Mouse (Mus musculus) heart, adult 2 months (tissue): ENCODE measurements around the gene Man1c1. TPM values are rescaled to one million over a fixed set of nuclear protein-coding genes. Genes with fewer than 3 reads are reported as not detected.

Experiments used
- DNase-seq, 2 experiments: peaks; one replicate each; pipeline ENCODE4 v3.0.0; 2021
- H3K27ac ChIP-seq: fragments of 200-600 bp; 2 replicates; pipeline ENCODE4 v1.8.1; 2022
- H3K27me3 ChIP-seq: fragments of 200-500 bp; 2 replicates; pipeline ENCODE4 v1.6.1; 2012; ENCODE audit warnings: mild to moderate bottlenecking, low read length, inconsistent platforms, mixed read lengths; ENCODE audit not compliant: control insufficient read depth, insufficient read depth
- H3K36me3 ChIP-seq: fragments of 200-500 bp; 2 replicates; pipeline ENCODE4 v1.6.1; 2012; ENCODE audit warnings: low read length, inconsistent platforms; ENCODE audit not compliant: control insufficient read depth, insufficient read depth
- H3K4me1 ChIP-seq: fragments of 200-500 bp; 2 replicates; pipeline ENCODE4 v1.6.1; 2011; ENCODE audit warnings: low read length; ENCODE audit not compliant: control insufficient read depth, insufficient read depth
- H3K4me3 ChIP-seq: fragments of 200-600 bp; 2 replicates; pipeline ENCODE4 v1.8.1; 2022
- H3K79me2 ChIP-seq: fragments of 200-500 bp; replicated peaks from 2 replicates; pipeline ENCODE4 v1.6.1; 2012; ENCODE audit warnings: mild to moderate bottlenecking, inconsistent platforms, low read length, moderate library complexity, mixed read lengths; ENCODE audit not compliant: control insufficient read depth, insufficient read depth
- H3K9ac ChIP-seq: fragments of 200-500 bp; 2 replicates; pipeline ENCODE4 v1.6.1; 2012; ENCODE audit warnings: low read depth, mild to moderate bottlenecking, control low read depth, inconsistent platforms, low read length, mixed read lengths
- CTCF ChIP-seq: fragments of 200-600 bp; IDR thresholded peaks from 2 replicates; pipeline ENCODE4 v1.8.1; 2022; ENCODE audit warnings: antibody characterized with exemption, mild to moderate bottlenecking, moderate library complexity
- EP300 ChIP-seq: fragments of 200-500 bp; IDR thresholded peaks from 2 replicates; pipeline ENCODE4 v1.6.1; 2011; ENCODE audit warnings: low read depth, low read length, control low read depth; ENCODE audit not compliant: insufficient read depth
- POLR2A ChIP-seq: fragments of 200-500 bp; IDR thresholded peaks from 2 replicates; pipeline ENCODE4 v1.6.1; 2011; ENCODE audit warnings: mild to moderate bottlenecking, low read depth, low read length, control low read depth; ENCODE audit not compliant: insufficient read depth
- WGBS: fragments of 180-500 bp; shearing (Covaris S2); methylation state at CpG from one replicate; pipeline ENCODE4 v1.1.7; 2018; 5-methylcytosine and 5-hydroxymethylcytosine counted together
- intact Hi-C: fragments of 180-260 bp; cut with DNase I; formaldehyde crosslinking; loops from one replicate; pipeline ENCODE4 v1.15.1; 2025
- polyA plus RNA-seq: library from polyadenylated mRNA; depleted of rRNA; stranded (reverse); fragments of >200 nt; gene quantifications from 2 replicates; pipeline ENCODE4 v1.2.3, GENCODE M21; 2012
- total RNA-seq, 2 experiments: library from RNA; stranded (reverse); gene quantifications; 2 replicates each; pipeline ENCODE4 v1.2.3; 2021

Gene Man1c1
- total and polyA plus RNA-seq, 3 experiments: 14.1 to 28.4 (median 24.8) TPM

GRCm38 (mm10) chr4:134600060-134600459 is 104.0 kb downstream of the Man1c1 start:
- intact Hi-C loops: no loop called here
- Histone ChIP-seq H3K9ac (no peak overlapping the region), H3K4me1 (peaks cover 26% of the 10 kb centered on the region), H3K27me3 (no peaks in the 10 kb centered on the region), H3K27ac (no peak overlapping the region), H3K36me3 (no peaks in the 10 kb centered on the region), H3K4me3 (no peak overlapping the region), H3K79me2 (0 out of 2 replicates have a peak, but pooled peaks cover 2% of the 10 kb centered on the region)
- TF ChIP-seq CTCF: no peak
- no peak for TF ChIP-seq POLR2A
- no peak for TF ChIP-seq EP300
- DNase-seq: no peak
- WGBS: 91% methylated on average over 9 of the region's 9 CpGs

GRCm38 (mm10) chr4:134596816-134597692 is 107.0 kb downstream of the Man1c1 start:
- intact Hi-C loops: no loop called here
- no peak for DNase-seq

GRCm38 (mm10) chr4:134594731-134595439 is 109.2 kb downstream of the Man1c1 start:
- H3K79me2 ChIP-seq: 0 out of 2 replicates have a peak, but pooled peaks cover 2% of the 10 kb centered on the region
- 75% methylated on average over 10 of the region's 10 CpGs for WGBS
- H3K4me3 ChIP-seq: no peak overlapping the region
- DNase-seq: no peak
- H3K9ac ChIP-seq: no peak overlapping the region
- peaks cover 13% of the 10 kb centered on the region for H3K4me1 ChIP-seq
- no peak overlapping the region for H3K27ac ChIP-seq
- intact Hi-C loops: loop anchor here (5.0 kb wide), 1 partner anchor 87 kb away; no protein-coding TSS in a partner anchor
- H3K36me3 ChIP-seq: no peaks in the 10 kb centered on the region
- H3K27me3 ChIP-seq: no peaks in the 10 kb centered on the region
- TF ChIP-seq CTCF: no peak
- no peak for TF ChIP-seq POLR2A
- TF ChIP-seq EP300: no peak

More at GRCm38 (mm10) chr4:134596816-134597692, 107.0 kb downstream of the Man1c1 start:
- peak overlapping the region; percentile 49 for H3K27ac ChIP-seq
- no peaks in the 10 kb centered on the region for H3K36me3 ChIP-seq
- no peak for TF ChIP-seq CTCF
- TF ChIP-seq POLR2A: no peak
- no peak for TF ChIP-seq EP300
- H3K79me2 ChIP-seq: 0 out of 2 replicates have a peak, but pooled peaks cover 2% of the 10 kb centered on the region
- no peak overlapping the region for H3K9ac ChIP-seq
- H3K4me1 ChIP-seq: peaks cover 16% of the 10 kb centered on the region
- no peak overlapping the region for H3K4me3 ChIP-seq
- WGBS: 67% methylated on average over 10 of the region's 10 CpGs
- no peaks in the 10 kb centered on the region for H3K27me3 ChIP-seq

- Histone ChIP-seq H3K27me3 (no peaks in the 10 kb centered on the region), H3K9ac (no peak overlapping the region), H3K79me2 (0 out of 2 replicates have a peak, but pooled peaks cover 2% of the 10 kb centered on the region), H3K4me1 (peaks cover 12% of the 10 kb centered on the region), H3K4me3 (no peak overlapping the region), H3K36me3 (no peaks in the 10 kb centered on the region), H3K27ac (no peak overlapping the region; the same call in 1 of the 2 replicates)
- WGBS: 59% methylated on average over 4 of the region's 4 CpGs
- no peak for DNase-seq
- intact Hi-C loops: loop anchor here (5.0 kb wide), 1 partner anchor 90 kb away; no protein-coding TSS in a partner anchor
- TF ChIP-seq EP300 (no peak), POLR2A (no peak), CTCF (no peak)
Observed at GRCm38 (mm10) chr4:134592442-134592841, 111.6 kb downstream of the Man1c1 start.

GRCm38 (mm10) chr4:134591506-134592061 is 112.5 kb downstream of the Man1c1 start:
- Histone ChIP-seq H3K36me3 (no peaks in the 10 kb centered on the region), H3K27me3 (no peaks in the 10 kb centered on the region), H3K4me1 (peaks cover 10% of the 10 kb centered on the region), H3K27ac (peak overlapping the region; percentile 70), H3K4me3 (no peak overlapping the region), H3K79me2 (0 out of 2 replicates have a peak, but pooled peaks cover 2% of the 10 kb centered on the region), H3K9ac (peak overlapping the region; percentile 58)
- intact Hi-C loops: loop anchor here (2.0 to 5.0 kb wide), 2 partner anchors 35 to 91 kb away; no protein-coding TSS in a partner anchor
- peak; percentile 68; the same call in 1 of the 2 replicates for TF ChIP-seq EP300
- no peak for TF ChIP-seq POLR2A
- 21% methylated on average over 11 of the region's 11 CpGs for WGBS
- DNase-seq: peak; percentile 85 to 89
